Mouse (Mus musculus): Measurements from ENCODE around the gene Rybp. TPM values are rescaled to one million over a fixed set of nuclear protein-coding genes. Genes with fewer than 3 reads are reported as not detected.

The Rybp gene
- polyA plus RNA-seq, 1 experiment from 2014 or later = 12.2 TPM

- Histone ChIP-seq H3K4me2 (no peak overlapping the region), H3K36me3 (no peaks in the 10 kb centered on the region), H3K9ac (no peak overlapping the region), H3K4me1 (no peaks in the 10 kb centered on the region; the same call in 1 of the 2 replicates), H3K27me3 (replicated peaks) (peaks cover 32% of the 10 kb centered on the region), H3K4me3 (no peak overlapping the region), H3K27ac (replicated peaks) (no peak overlapping the region), H3K9me3 (no peaks in the 10 kb centered on the region)
- WGBS = 57% methylated on average over 5 of the region's 5 CpGs
- no peak for ATAC-seq (ENCODE audit: extremely low read depth, insufficient number of reproducible peaks, low FRiP score, low TSS enrichment)
These were observed 34.9 kb upstream of the Rybp start for GRCm38 (mm10) chr6:100322145-100322544.

GRCm38 (mm10) chr6:100314201-100314600, 26.9 kb upstream of the Rybp start:
- no peak overlapping the region for H3K27ac ChIP-seq (replicated peaks)
- no peak overlapping the region for H3K4me3 ChIP-seq
- no peaks in the 10 kb centered on the region for H3K9me3 ChIP-seq
- no peaks in the 10 kb centered on the region for H3K36me3 ChIP-seq
- H3K4me1 ChIP-seq = no peaks in the 10 kb centered on the region
- 63% methylated on average over 8 of the region's 8 CpGs for WGBS
- no peak for ATAC-seq (ENCODE audit: extremely low read depth, insufficient number of reproducible peaks, low FRiP score, low TSS enrichment)
- H3K27me3 ChIP-seq (replicated peaks) = peaks cover 16% of the 10 kb centered on the region
- H3K9ac ChIP-seq = no peak overlapping the region
- H3K4me2 ChIP-seq = no peak overlapping the region

DNA sequence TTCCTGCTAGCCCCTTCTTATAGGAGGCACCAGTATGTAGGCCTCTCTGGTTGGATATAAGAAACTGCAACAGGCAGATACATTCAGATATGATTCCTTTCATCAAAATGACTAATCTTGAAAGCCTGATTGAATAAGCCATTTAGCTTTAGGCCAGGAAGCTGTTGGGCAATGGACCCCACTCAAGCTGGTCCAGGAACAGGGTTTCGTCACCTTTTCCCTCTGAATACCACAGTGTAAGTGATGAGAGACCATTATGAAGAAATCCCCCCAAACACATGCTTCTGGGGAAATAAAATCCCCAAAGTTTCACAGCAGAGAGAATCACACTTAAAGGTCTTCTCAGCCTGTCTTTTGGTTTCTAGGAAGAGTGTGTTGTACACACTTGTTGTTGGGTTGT, 23.9 kb upstream of the Rybp start:
- no peak for ATAC-seq (ENCODE audit: extremely low read depth, insufficient number of reproducible peaks, low FRiP score, low TSS enrichment)
- no peak overlapping the region for H3K4me3 ChIP-seq
- WGBS = 74% methylated on average over 1 of the region's 1 CpGs

DNA sequence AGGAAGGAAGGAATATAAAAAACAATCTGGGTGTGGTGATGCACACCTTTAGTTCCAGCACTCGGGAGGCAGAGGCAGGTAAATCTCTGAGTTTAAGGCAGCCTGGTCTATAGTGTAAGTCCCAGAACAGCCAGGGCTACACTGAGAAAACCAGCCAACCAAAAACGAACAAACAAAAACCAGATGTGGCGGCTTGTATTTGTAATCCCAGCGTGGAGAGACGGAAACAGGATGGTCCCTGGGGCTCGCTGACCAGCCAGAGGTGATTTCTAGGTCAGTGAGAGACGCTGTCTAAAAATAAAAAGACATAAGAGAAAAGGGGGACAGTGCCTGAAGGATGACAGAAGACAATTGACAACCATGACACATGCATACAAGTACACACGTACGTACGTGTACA, 17.5 kb upstream of the Rybp start:
- ATAC-seq (ENCODE audit: extremely low read depth, insufficient number of reproducible peaks, low FRiP score, low TSS enrichment) = no peak
- 54% methylated on average over 10 of the region's 10 CpGs for WGBS
- H3K27me3 ChIP-seq (replicated peaks) = peaks cover 11% of the 10 kb centered on the region; the same call in 1 of the 2 replicates

More for the DNA sequence above, 23.9 kb upstream of the Rybp start:
- no peaks in the 10 kb centered on the region for H3K36me3 ChIP-seq
- H3K9me3 ChIP-seq = no peaks in the 10 kb centered on the region
- no peak overlapping the region for H3K4me2 ChIP-seq
- peaks cover 16% of the 10 kb centered on the region for H3K27me3 ChIP-seq (replicated peaks)
- H3K9ac ChIP-seq = no peak overlapping the region
- H3K27ac ChIP-seq (replicated peaks) = no peak overlapping the region
- no peaks in the 10 kb centered on the region for H3K4me1 ChIP-seq

DNA sequence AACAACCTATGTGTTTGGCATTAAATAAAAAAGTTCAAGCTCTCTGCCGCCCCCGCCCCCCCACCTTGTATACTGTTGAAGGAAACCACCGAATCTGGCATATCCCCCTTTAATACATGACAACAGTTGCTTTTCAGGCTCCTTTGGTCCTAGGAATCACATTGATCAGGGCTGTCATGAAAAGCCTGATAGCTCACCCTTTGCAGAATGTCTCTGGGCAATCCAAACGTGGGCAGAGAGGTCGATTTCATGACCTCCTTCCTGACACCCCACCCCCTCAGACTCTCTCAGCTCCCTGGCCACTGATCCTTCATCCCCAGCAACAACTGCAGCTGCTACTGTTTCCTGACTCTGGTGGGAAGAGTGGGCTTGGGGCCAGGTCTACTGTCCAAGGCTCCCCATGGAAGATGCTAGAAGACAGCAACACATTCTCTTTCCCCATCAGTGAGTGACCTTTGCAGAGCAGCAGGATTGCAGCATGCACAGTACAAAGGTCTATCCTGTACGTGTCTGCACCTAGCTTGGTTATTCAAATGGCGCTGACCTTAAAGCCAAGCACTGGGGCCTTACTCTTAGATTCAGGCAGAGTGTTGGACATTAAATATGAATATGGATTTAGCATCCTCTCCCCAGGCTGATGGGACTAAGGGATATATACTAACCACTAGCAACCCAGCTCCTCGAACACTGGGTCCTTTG, 14.3 kb upstream of the Rybp start:
- Histone ChIP-seq H3K36me3 (no peaks in the 10 kb centered on the region), H3K4me2 (no peak overlapping the region), H3K27ac (replicated peaks) (no peak overlapping the region), H3K27me3 (replicated peaks) (peaks cover 25% of the 10 kb centered on the region), H3K4me3 (no peak overlapping the region), H3K9me3 (no peaks in the 10 kb centered on the region), H3K9ac (no peak overlapping the region), H3K4me1 (peaks cover 3% of the 10 kb centered on the region; the same call in 1 of the 2 replicates)
- 62% methylated on average over 8 of the region's 8 CpGs for WGBS
- ATAC-seq (ENCODE audit: extremely low read depth, insufficient number of reproducible peaks, low FRiP score, low TSS enrichment) = no peak

More for the DNA sequence above, 17.5 kb upstream of the Rybp start:
- H3K9me3 ChIP-seq = no peaks in the 10 kb centered on the region
- H3K9ac ChIP-seq = no peak overlapping the region
- no peak overlapping the region for H3K4me2 ChIP-seq
- H3K4me3 ChIP-seq = no peak overlapping the region
- no peaks in the 10 kb centered on the region for H3K4me1 ChIP-seq
- no peaks in the 10 kb centered on the region for H3K36me3 ChIP-seq
- H3K27ac ChIP-seq (replicated peaks) = no peak overlapping the region

GRCm38 (mm10) chr6:100300831-100301230, 13.5 kb upstream of the Rybp start:
- Histone ChIP-seq H3K4me1 (peaks cover 3% of the 10 kb centered on the region; the same call in 1 of the 2 replicates), H3K9ac (no peak overlapping the region), H3K4me2 (no peak overlapping the region), H3K36me3 (no peaks in the 10 kb centered on the region), H3K4me3 (no peak overlapping the region), H3K9me3 (no peaks in the 10 kb centered on the region), H3K27ac (replicated peaks) (no peak overlapping the region), H3K27me3 (replicated peaks) (peaks cover 25% of the 10 kb centered on the region)
- WGBS = 36% methylated on average over 3 of the region's 3 CpGs
- no peak for ATAC-seq (ENCODE audit: extremely low read depth, insufficient number of reproducible peaks, low FRiP score, low TSS enrichment)

DNA sequence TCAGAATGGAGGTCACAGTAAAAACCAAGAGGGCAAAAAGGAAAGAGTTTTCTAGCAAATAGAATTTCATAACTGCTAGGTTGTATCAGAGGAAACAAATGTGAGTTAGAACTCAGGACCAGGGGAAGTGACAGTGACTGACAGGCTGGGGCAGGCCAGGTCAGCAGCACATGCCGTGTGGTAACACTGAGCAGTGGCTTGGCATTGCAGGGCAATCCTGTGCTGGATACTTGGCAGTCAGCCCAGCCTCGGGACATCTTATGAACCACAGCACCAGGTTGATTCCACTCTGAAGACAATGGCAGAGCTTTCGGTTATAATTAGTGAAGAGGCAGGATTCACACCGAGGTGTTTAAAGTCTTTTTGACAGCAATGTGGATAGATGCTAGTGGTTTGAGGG, 11.7 kb upstream of the Rybp start:
- Histone ChIP-seq H3K27me3 (replicated peaks) (peaks cover 25% of the 10 kb centered on the region), H3K4me2 (no peak overlapping the region), H3K27ac (replicated peaks) (no peak overlapping the region), H3K9ac (no peak overlapping the region), H3K4me1 (peaks cover 3% of the 10 kb centered on the region; the same call in 1 of the 2 replicates), H3K9me3 (no peaks in the 10 kb centered on the region), H3K4me3 (no peak overlapping the region), H3K36me3 (no peaks in the 10 kb centered on the region)
- no peak for ATAC-seq (ENCODE audit: extremely low read depth, insufficient number of reproducible peaks, low FRiP score, low TSS enrichment)
- 28% methylated on average over 4 of the region's 4 CpGs for WGBS

- WGBS = 86% methylated on average over 8 of the region's 8 CpGs
These were observed 10.3 kb upstream of the Rybp start for GRCm38 (mm10) chr6:100297536-100297935.

GRCm38 (mm10) chr6:100292411-100292810, 5.1 kb upstream of the Rybp start:
- Histone ChIP-seq H3K36me3 (no peaks in the 10 kb centered on the region), H3K27me3 (replicated peaks) (peaks cover 23% of the 10 kb centered on the region; the same call in 1 of the 2 replicates), H3K4me2 (no peak overlapping the region), H3K4me1 (peaks cover 16% of the 10 kb centered on the region), H3K4me3 (no peak overlapping the region), H3K27ac (replicated peaks) (no peak overlapping the region), H3K9me3 (no peaks in the 10 kb centered on the region), H3K9ac (no peak overlapping the region)
- 86% methylated on average over 6 of the region's 6 CpGs for WGBS
- no peak for ATAC-seq (ENCODE audit: extremely low read depth, insufficient number of reproducible peaks, low FRiP score, low TSS enrichment)

More at GRCm38 (mm10) chr6:100297536-100297935, 10.3 kb upstream of the Rybp start:
- Histone ChIP-seq H3K4me2 (no peak overlapping the region), H3K36me3 (no peaks in the 10 kb centered on the region), H3K9me3 (no peaks in the 10 kb centered on the region), H3K4me3 (no peak overlapping the region), H3K27ac (replicated peaks) (no peak overlapping the region), H3K4me1 (peaks cover 3% of the 10 kb centered on the region; the same call in 1 of the 2 replicates), H3K9ac (no peak overlapping the region), H3K27me3 (replicated peaks) (peaks cover 32% of the 10 kb centered on the region)
- ATAC-seq (ENCODE audit: extremely low read depth, insufficient number of reproducible peaks, low FRiP score, low TSS enrichment) = no peak

DNA sequence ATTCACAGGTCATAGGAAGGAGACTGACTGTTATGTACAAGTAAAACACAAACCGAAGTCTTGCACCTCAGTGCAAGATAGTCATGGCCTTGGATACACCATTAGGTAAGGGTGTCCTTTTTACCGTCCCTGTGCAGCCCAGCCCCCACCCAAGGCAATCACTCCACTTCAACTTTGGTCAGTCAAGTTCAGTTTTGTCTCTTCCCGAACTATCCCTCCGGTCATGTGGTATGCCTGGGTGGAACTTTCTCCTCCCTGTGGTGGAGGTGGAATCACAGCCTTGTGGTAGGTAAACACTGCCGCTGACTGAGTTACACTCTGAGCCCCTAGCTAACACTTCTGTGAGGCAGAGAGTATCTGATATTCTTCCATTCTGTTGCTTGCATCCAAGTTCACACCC, 1.8 kb upstream of the Rybp start:
- no peaks in the 10 kb centered on the region for H3K36me3 ChIP-seq
- H3K9me3 ChIP-seq = no peaks in the 10 kb centered on the region
- no peak overlapping the region for H3K9ac ChIP-seq
- H3K4me2 ChIP-seq = peak overlapping the region; percentile 97
- H3K27me3 ChIP-seq (replicated peaks) = peaks cover 23% of the 10 kb centered on the region; the same call in 1 of the 2 replicates
- ATAC-seq (ENCODE audit: extremely low read depth, insufficient number of reproducible peaks, low FRiP score, low TSS enrichment) = no peak
- 59% methylated on average over 5 of the region's 5 CpGs for WGBS
- no peak overlapping the region for H3K4me3 ChIP-seq
- H3K27ac ChIP-seq (replicated peaks) = no peak overlapping the region
- peaks cover 37% of the 10 kb centered on the region for H3K4me1 ChIP-seq

- Histone ChIP-seq H3K9me3 (no peaks in the 10 kb centered on the region), H3K27ac (replicated peaks) (no peak overlapping the region), H3K4me2 (peak overlapping the region; percentile 97), H3K4me3 (peak overlapping the region; percentile 77), H3K9ac (no peak overlapping the region), H3K27me3 (replicated peaks) (peaks cover 23% of the 10 kb centered on the region; the same call in 1 of the 2 replicates), H3K4me1 (peaks cover 41% of the 10 kb centered on the region), H3K36me3 (no peaks in the 10 kb centered on the region)
- WGBS = 33% methylated on average over 4 of the region's 4 CpGs
- no peak for ATAC-seq (ENCODE audit: extremely low read depth, insufficient number of reproducible peaks, low FRiP score, low TSS enrichment)
These were observed 1.4 kb upstream of the Rybp start for GRCm38 (mm10) chr6:100288730-100289035.

Measured in heart, embryonic 13.5 days (tissue).